Mouse (Mus musculus) liver, adult (tissue): ENCODE data around the gene Nkx2-1.

Source experiments
- GATA4 ChIP-seq: IDR thresholded peaks from 2 replicates; pipeline ENCODE4 v1.6.1; 2014; ENCODE audit warnings: mild to moderate bottlenecking, low read length; ENCODE audit not compliant: insufficient replicate concordance

Gene Nkx2-1

GRCm38 (mm10) chr12:56528881-56529681, 7.6 kb downstream of the Nkx2-1 start:
- TF ChIP-seq GATA4 = no peak

GRCm38 (mm10) chr12:56528034-56528570, 8.6 kb downstream of the Nkx2-1 start:
- TF ChIP-seq GATA4 = no peak

- no peak for TF ChIP-seq GATA4
These were observed 9.6 kb downstream of the Nkx2-1 start for GRCm38 (mm10) chr12:56527071-56527470.

- TF ChIP-seq GATA4 = no peak
These were observed 12.5 kb downstream of the Nkx2-1 start for GRCm38 (mm10) chr12:56524201-56524600.

- TF ChIP-seq GATA4 = no peak
These were observed 14.5 kb downstream of the Nkx2-1 start for GRCm38 (mm10) chr12:56522191-56522590.

GRCm38 (mm10) chr12:56521106-56521840, 15.4 kb downstream of the Nkx2-1 start:
- TF ChIP-seq GATA4 = no peak

GRCm38 (mm10) chr12:56520396-56521105, 16.2 kb downstream of the Nkx2-1 start:
- no peak for TF ChIP-seq GATA4

- no peak for TF ChIP-seq GATA4
These were observed 16.9 kb downstream of the Nkx2-1 start for GRCm38 (mm10) chr12:56519738-56520191.

GRCm38 (mm10) chr12:56519071-56519737, 17.5 kb downstream of the Nkx2-1 start:
- no peak for TF ChIP-seq GATA4

- TF ChIP-seq GATA4 = no peak
These were observed 18.5 kb downstream of the Nkx2-1 start for GRCm38 (mm10) chr12:56518221-56518620.

GRCm38 (mm10) chr12:56514831-56515230, 21.9 kb downstream of the Nkx2-1 start:
- TF ChIP-seq GATA4 = no peak

GRCm38 (mm10) chr12:56508413-56508812, 28.3 kb downstream of the Nkx2-1 start:
- TF ChIP-seq GATA4 = no peak

GRCm38 (mm10) chr12:56487046-56487445, 49.7 kb downstream of the Nkx2-1 start:
- TF ChIP-seq GATA4 = no peak

GRCm38 (mm10) chr12:56482606-56483005, 54.1 kb downstream of the Nkx2-1 start:
- no peak for TF ChIP-seq GATA4
